Mouse (Mus musculus) cerebellum, adult (tissue): ENCODE measurements at regions not wholly inside any gene's neighbourhood (a gene's known extent, or its start where the extent isn't known, plus 50 kb on each side); places are given as distances from the start of the nearest gene placed in this dataset.

ENCODE experiments used
- ATAC-seq: cut with Nextera tagmentation; 2 replicates; pipeline ENCODE4 v1.9.2; 2017; ENCODE audit warnings: mild to moderate bottlenecking, moderate library complexity, mixed read lengths; ENCODE audit not compliant: insufficient number of reproducible peaks, low FRiP score, low TSS enrichment

- no peak for ATAC-seq
Measured at GRCm38 (mm10) chr15:27374517-27374916, 92.0 kb upstream of the Ank start.

GRCm38 (mm10) chr15:27378601-27379094 is 87.8 kb upstream of the Ank start:
- ATAC-seq, result no peak

- ATAC-seq, result no peak
Measured at GRCm38 (mm10) chr15:27380436-27380945, 86.0 kb upstream of the Ank start.

- no peak for ATAC-seq
Measured at GRCm38 (mm10) chr15:27381565-27381964, 84.9 kb upstream of the Ank start.

GRCm38 (mm10) chr15:27390567-27390966 is 75.9 kb upstream of the Ank start:
- no peak for ATAC-seq

GRCm38 (mm10) chr15:27405721-27406161 is 60.7 kb upstream of the Ank start:
- ATAC-seq, result no peak

GRCm38 (mm10) chr15:27409856-27410255 is 56.6 kb upstream of the Ank start:
- ATAC-seq, result no peak

GRCm38 (mm10) chr15:27412304-27412703 is 54.2 kb upstream of the Ank start:
- ATAC-seq, result peak; percentile 47; the same call in 1 of the 2 replicates

- no peak for ATAC-seq
Measured at GRCm38 (mm10) chr15:27412761-27413160, 53.7 kb upstream of the Ank start.

GRCm38 (mm10) chr15:27413486-27413885 is 53.0 kb upstream of the Ank start:
- no peak for ATAC-seq

- no peak for ATAC-seq
Measured at GRCm38 (mm10) chr15:27414819-27415218, 51.7 kb upstream of the Ank start.
